Mouse (Mus musculus): Measurements from ENCODE around the gene B4gat1.
A peak's percentile ranks its signal among the peaks of the same experiment; 100 is the strongest.

Gene B4gat1

DNA sequence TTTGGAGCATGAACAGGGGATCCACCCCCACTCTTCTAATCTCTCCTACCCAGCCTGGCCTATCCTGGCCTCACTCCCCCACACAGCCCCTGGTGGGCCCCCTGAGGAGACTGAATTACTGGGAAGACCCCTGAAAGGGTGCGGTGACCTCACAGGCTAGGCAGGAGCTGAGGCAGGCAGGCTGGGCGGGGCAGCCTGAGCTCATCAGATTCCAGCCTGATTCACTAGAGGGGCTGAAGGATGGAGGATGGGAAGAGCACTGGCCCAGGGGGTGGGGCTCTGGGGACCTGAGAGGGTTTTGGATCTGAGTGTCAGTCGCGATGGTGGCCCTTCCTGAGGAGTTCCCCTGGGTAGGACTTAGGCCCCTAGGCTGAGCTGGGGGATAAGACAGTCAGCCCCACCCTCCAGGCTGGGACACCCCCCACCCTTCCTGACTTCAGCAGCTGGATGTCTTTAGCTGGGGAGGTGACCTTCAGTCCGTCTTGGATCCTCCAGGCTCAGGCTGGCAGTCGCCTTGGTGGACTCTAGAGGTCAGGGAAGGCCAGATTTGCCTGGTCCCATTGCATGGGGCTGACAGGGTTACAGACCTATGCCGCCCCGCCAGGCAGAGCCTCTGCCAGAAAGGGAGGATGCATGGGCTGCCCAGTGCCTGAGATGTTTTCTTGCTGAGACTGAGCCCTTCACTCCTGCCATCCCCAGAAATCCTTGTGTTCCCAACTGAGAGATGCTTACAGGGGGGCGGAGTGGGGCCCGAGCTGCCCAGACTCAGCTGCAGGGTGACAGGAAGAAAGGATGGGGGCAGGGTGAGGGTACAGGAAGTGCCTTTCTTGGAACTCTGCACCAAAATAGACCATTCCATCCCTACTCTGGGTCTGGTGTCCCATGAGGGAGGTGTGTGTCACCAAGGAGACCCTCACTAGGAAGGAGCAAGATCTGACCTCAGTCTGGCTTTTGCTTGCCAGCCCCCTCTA, 20.5 kb downstream of the B4gat1 start:
- peak; percentile 41 for DNase-seq (ENCODE audit: low read depth, low spot score)

GRCm38 (mm10) chr19:5060365-5061330, 22.0 kb downstream of the B4gat1 start:
- DNase-seq (ENCODE audit: low read depth, low spot score): peak; percentile 40

- no peak for DNase-seq (ENCODE audit: low read depth, low spot score)
Observed at GRCm38 (mm10) chr19:5062041-5062440, 23.4 kb downstream of the B4gat1 start.

- no peak for DNase-seq (ENCODE audit: low read depth, low spot score)
Observed at GRCm38 (mm10) chr19:5062446-5062845, 23.8 kb downstream of the B4gat1 start.

- DNase-seq (ENCODE audit: low read depth, low spot score): no peak
Observed at GRCm38 (mm10) chr19:5065104-5065503, 26.5 kb downstream of the B4gat1 start.

GRCm38 (mm10) chr19:5067040-5067799, 28.6 kb downstream of the B4gat1 start:
- peak; percentile 24 for DNase-seq (ENCODE audit: low read depth, low spot score)

GRCm38 (mm10) chr19:5067867-5068569, 29.4 kb downstream of the B4gat1 start, which contains the start of gene Cd248:
Gene Cd248, plus strand, starts transcription at chr19:5068078.
- DNase-seq (ENCODE audit: low read depth, low spot score): peak; percentile 54

- no peak for DNase-seq (ENCODE audit: low read depth, low spot score)
Observed at GRCm38 (mm10) chr19:5068570-5069234, 30.1 kb downstream of the B4gat1 start.

DNA sequence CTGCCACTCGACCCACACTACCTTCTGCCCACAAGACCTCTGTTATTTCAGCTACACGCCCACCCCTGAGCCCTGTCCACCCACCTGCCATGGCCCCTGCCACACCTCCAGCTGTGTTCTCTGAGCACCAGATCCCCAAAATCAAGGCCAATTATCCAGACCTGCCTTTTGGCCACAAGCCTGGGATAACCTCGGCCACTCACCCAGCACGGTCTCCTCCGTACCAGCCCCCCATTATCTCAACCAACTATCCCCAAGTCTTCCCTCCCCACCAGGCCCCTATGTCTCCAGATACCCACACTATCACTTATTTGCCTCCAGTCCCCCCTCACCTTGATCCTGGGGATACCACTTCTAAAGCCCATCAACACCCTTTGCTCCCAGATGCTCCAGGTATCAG, 30.9 kb downstream of the B4gat1 start:
- DNase-seq (ENCODE audit: low read depth, low spot score): no peak

GRCm38 (mm10) chr19:5069978-5070377, 31.4 kb downstream of the B4gat1 start:
- no peak for DNase-seq (ENCODE audit: low read depth, low spot score)

- no peak for DNase-seq (ENCODE audit: low read depth, low spot score)
Observed at GRCm38 (mm10) chr19:5071077-5071476, 32.5 kb downstream of the B4gat1 start.

DNA sequence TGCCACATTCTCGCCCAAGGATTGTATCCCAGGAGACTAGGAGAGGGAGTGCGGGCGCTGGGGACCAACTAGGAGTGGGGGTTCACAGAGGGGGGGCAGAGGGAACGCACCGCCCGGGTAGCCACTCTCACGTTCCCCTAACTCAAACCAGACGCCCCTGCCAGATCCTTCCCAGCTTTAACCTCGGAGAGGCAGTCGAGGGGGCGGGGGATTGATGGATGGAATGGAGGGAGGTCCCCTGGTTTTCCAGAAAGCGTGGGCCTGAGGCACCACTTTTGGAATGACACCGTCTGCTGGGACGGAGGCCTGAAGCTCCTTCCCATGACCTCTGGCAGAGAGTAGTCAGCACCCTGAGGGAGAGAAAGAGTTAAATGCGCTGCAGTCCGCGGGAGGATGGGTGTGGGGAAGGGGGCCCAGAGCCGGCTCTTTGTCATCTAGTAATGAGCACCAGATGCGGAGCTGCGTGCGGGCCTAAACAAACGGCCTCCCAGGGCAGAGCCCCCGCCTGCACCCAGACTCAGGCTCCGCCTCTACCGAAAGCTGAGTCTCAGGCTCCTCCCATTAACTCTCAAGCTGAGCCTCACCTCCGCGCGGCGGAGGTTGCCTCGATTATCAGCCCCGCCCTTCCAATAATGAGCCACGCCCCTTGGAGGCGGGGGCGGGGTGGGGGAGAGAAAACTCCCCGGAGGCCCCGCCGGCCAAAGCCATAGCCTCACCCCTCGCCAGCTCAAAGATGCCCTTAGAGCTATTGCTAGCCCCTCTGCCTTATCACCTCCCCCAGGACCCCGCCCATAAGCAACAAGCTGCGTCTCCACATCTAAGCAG, 33.1 kb downstream of the B4gat1 start:
- peak; percentile 85 for DNase-seq (ENCODE audit: low read depth, low spot score)

- peak; percentile 37 for DNase-seq (ENCODE audit: low read depth, low spot score)
Observed at GRCm38 (mm10) chr19:5072389-5073019, 33.9 kb downstream of the B4gat1 start.

DNA sequence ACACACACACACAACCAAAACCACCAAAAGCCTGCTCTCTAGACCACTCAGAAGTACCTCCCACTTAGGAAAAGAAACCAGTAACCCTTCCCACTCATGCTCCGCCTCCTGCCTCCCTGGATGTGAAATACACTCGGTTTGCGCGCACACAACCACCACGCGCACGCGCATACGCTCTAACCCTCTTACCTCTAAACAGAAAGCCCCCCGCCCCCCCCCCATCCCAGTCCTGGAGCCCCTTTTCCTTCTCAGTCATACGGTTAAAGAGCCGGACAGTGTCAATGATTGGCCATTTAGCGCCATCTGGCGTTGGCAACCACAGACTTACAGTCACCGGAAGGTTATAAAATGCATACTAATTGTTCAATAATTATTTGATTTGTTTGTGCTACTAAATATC, 34.4 kb downstream of the B4gat1 start:
- peak; percentile 83 for DNase-seq (ENCODE audit: low read depth, low spot score)

GRCm38 (mm10) chr19:5073518-5073917, 34.9 kb downstream of the B4gat1 start:
- no peak for DNase-seq (ENCODE audit: low read depth, low spot score)

- no peak for DNase-seq (ENCODE audit: low read depth, low spot score)
Observed at GRCm38 (mm10) chr19:5079279-5079678, 40.7 kb downstream of the B4gat1 start.

- DNase-seq (ENCODE audit: low read depth, low spot score): no peak
Observed at GRCm38 (mm10) chr19:5082005-5082404, 43.4 kb downstream of the B4gat1 start.

DNA sequence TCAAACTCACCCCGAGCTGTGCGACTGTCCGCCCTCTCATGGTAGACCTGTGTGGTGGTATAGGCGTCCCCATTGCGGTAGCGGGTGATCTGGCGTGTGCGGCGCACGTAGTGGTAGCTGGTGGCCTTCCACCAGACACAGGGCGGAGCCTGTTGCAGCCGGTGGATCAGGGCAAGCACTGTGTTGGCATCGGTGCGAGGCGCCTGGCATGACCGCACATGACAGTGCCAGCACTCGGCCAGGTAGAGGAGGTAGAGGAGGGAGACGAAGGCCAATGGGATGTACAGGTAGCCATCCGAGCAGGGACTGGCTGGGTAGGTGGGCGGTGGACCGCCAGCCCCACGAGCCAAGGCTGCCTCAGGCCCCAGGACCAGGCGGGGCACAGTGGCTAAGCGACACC, 44.0 kb downstream of the B4gat1 start:
- DNase-seq (ENCODE audit: low read depth, low spot score): no peak

Data from CD4-positive, CD25-positive, alpha-beta regulatory T cell, adult 2 months (primary cell).